Mouse (Mus musculus) liver, embryonic 14.5 days (tissue): ENCODE measurements at regions not wholly inside any gene's neighbourhood (a gene's known extent, or its start where the extent isn't known, plus 50 kb on each side); places are given as distances from the start of the nearest gene placed in this dataset.

ENCODE experiments used
- CTCF ChIP-seq: IDR thresholded peaks from 2 replicates; pipeline ENCODE4 v1.5.1; 2016; ENCODE audit warnings: antibody characterized with exemption, low read depth, control low read depth
- EP300 ChIP-seq: IDR thresholded peaks from 2 replicates; pipeline ENCODE4 v1.6.1; 2016; ENCODE audit warnings: antibody characterized with exemption, low read depth

GRCm38 (mm10) chr2:45522310-45522709, 405.1 kb upstream of the Zeb2 start:
- TF ChIP-seq EP300, result no peak
- TF ChIP-seq CTCF, result no peak
